Mouse (Mus musculus): ENCODE measurements around the gene Tnfsf4. TPM values are rescaled to one million over a fixed set of nuclear protein-coding genes. Genes with fewer than 3 reads are reported as not detected.

The Tnfsf4 gene
- polyA plus RNA-seq, 1 experiment from 2014 or later: not detected

GRCm38 (mm10) chr1:161380425-161380780, 14.8 kb upstream of the Tnfsf4 start:
- no peaks in the 10 kb centered on the region for H3K4me1 ChIP-seq (ENCODE audit: insufficient read depth)
- 23% methylated on average over 5 of the region's 5 CpGs for WGBS
- ATAC-seq (ENCODE audit: insufficient read depth) (no peak), DNase-seq (peak; percentile 13)
- H3K27ac ChIP-seq (ENCODE audit: low read depth): no peak overlapping the region
- no peak overlapping the region for H3K4me2 ChIP-seq
- no peak overlapping the region for H3K9ac ChIP-seq
- no peak overlapping the region for H3K4me3 ChIP-seq (ENCODE audit: low read depth, low read length)
- H3K27me3 ChIP-seq (ENCODE audit: insufficient read depth, low read length): no peaks in the 10 kb centered on the region
- TF ChIP-seq CTCF (IDR thresholded peaks at IDR 0.05; ENCODE audit: low read depth): no peak
- no peaks in the 10 kb centered on the region for H3K36me3 ChIP-seq (ENCODE audit: insufficient read depth)
- no peaks in the 10 kb centered on the region for H3K9me3 ChIP-seq (ENCODE audit: low read depth, low read length)

- Histone ChIP-seq H3K27ac (ENCODE audit: low read depth) (no peak overlapping the region), H3K4me3 (ENCODE audit: low read depth, low read length) (no peak overlapping the region), H3K36me3 (ENCODE audit: insufficient read depth) (no peaks in the 10 kb centered on the region), H3K4me2 (no peak overlapping the region), H3K27me3 (ENCODE audit: insufficient read depth, low read length) (no peaks in the 10 kb centered on the region), H3K9ac (no peak overlapping the region), H3K4me1 (ENCODE audit: insufficient read depth) (no peaks in the 10 kb centered on the region), H3K9me3 (ENCODE audit: low read depth, low read length) (no peaks in the 10 kb centered on the region)
- 49% methylated on average over 2 of the region's 2 CpGs for WGBS
- peak; percentile 13; the same call in 1 of the 2 replicates for TF ChIP-seq CTCF (IDR thresholded peaks at IDR 0.05; ENCODE audit: low read depth)
- ATAC-seq (ENCODE audit: insufficient read depth) (no peak), DNase-seq (no peak)
Measured at GRCm38 (mm10) chr1:161390066-161390465, 5.1 kb upstream of the Tnfsf4 start.

GRCm38 (mm10) chr1:161392906-161393305, 2.3 kb upstream of the Tnfsf4 start:
- H3K9me3 ChIP-seq (ENCODE audit: low read depth, low read length): no peaks in the 10 kb centered on the region
- H3K4me1 ChIP-seq (ENCODE audit: insufficient read depth): no peaks in the 10 kb centered on the region
- no peaks in the 10 kb centered on the region for H3K27me3 ChIP-seq (ENCODE audit: insufficient read depth, low read length)
- ATAC-seq (ENCODE audit: insufficient read depth) (peak; percentile 49; the same call in 1 of the 2 replicates), DNase-seq (peak; percentile 26)
- H3K36me3 ChIP-seq (ENCODE audit: insufficient read depth): no peaks in the 10 kb centered on the region
- H3K27ac ChIP-seq (ENCODE audit: low read depth): no peak overlapping the region
- H3K4me2 ChIP-seq: no peak overlapping the region
- no peak overlapping the region for H3K9ac ChIP-seq
- 48% methylated on average over 10 of the region's 10 CpGs for WGBS
- no peak for TF ChIP-seq CTCF (IDR thresholded peaks at IDR 0.05; ENCODE audit: low read depth)
- H3K4me3 ChIP-seq (ENCODE audit: low read depth, low read length): no peak overlapping the region

GRCm38 (mm10) chr1:161395610-161396009, 401 bp downstream of the Tnfsf4 start:
- H3K27me3 ChIP-seq (ENCODE audit: insufficient read depth, low read length): no peaks in the 10 kb centered on the region
- ATAC-seq (ENCODE audit: insufficient read depth): no peak
- no peaks in the 10 kb centered on the region for H3K9me3 ChIP-seq (ENCODE audit: low read depth, low read length)
- H3K4me2 ChIP-seq: no peak overlapping the region
- DNase-seq: peak; percentile 34
- H3K4me1 ChIP-seq (ENCODE audit: insufficient read depth): no peaks in the 10 kb centered on the region
- TF ChIP-seq CTCF (IDR thresholded peaks at IDR 0.05; ENCODE audit: low read depth): no peak
- H3K9ac ChIP-seq: no peak overlapping the region
- 38% methylated on average over 5 of the region's 5 CpGs for WGBS
- no peaks in the 10 kb centered on the region for H3K36me3 ChIP-seq (ENCODE audit: insufficient read depth)
- no peak overlapping the region for H3K4me3 ChIP-seq (ENCODE audit: low read depth, low read length)
- no peak overlapping the region for H3K27ac ChIP-seq (ENCODE audit: low read depth)

GRCm38 (mm10) chr1:161396351-161396750, 1.1 kb downstream of the Tnfsf4 start:
- Histone ChIP-seq H3K27ac (ENCODE audit: low read depth) (no peak overlapping the region), H3K27me3 (ENCODE audit: insufficient read depth, low read length) (no peaks in the 10 kb centered on the region), H3K36me3 (ENCODE audit: insufficient read depth) (no peaks in the 10 kb centered on the region), H3K9me3 (ENCODE audit: low read depth, low read length) (no peaks in the 10 kb centered on the region), H3K4me1 (ENCODE audit: insufficient read depth) (no peaks in the 10 kb centered on the region), H3K4me3 (ENCODE audit: low read depth, low read length) (no peak overlapping the region), H3K9ac (no peak overlapping the region), H3K4me2 (no peak overlapping the region)
- ATAC-seq (ENCODE audit: insufficient read depth) (no peak), DNase-seq (no peak)
- TF ChIP-seq CTCF (IDR thresholded peaks at IDR 0.05; ENCODE audit: low read depth): no peak
- 65% methylated on average over 10 of the region's 10 CpGs for WGBS

GRCm38 (mm10) chr1:161400126-161400525, 4.9 kb downstream of the Tnfsf4 start:
- peak; percentile 70; the same call in 1 of the 2 replicates for ATAC-seq (ENCODE audit: insufficient read depth)
- WGBS: 20% methylated on average over 6 of the region's 6 CpGs

GRCm38 (mm10) chr1:161403061-161403460, 7.9 kb downstream of the Tnfsf4 start:
- H3K9ac ChIP-seq: no peak overlapping the region
- H3K4me1 ChIP-seq (ENCODE audit: insufficient read depth): no peaks in the 10 kb centered on the region
- H3K9me3 ChIP-seq (ENCODE audit: low read depth, low read length): 0 out of 2 replicates have a peak, but pooled peaks cover 4% of the 10 kb centered on the region
- DNase-seq (no peak), ATAC-seq (ENCODE audit: insufficient read depth) (no peak)
- H3K36me3 ChIP-seq (ENCODE audit: insufficient read depth): no peaks in the 10 kb centered on the region
- no peak overlapping the region for H3K27ac ChIP-seq (ENCODE audit: low read depth)
- TF ChIP-seq CTCF (IDR thresholded peaks at IDR 0.05; ENCODE audit: low read depth): no peak
- no peak overlapping the region for H3K4me2 ChIP-seq
- H3K4me3 ChIP-seq (ENCODE audit: low read depth, low read length): no peak overlapping the region
- no peaks in the 10 kb centered on the region for H3K27me3 ChIP-seq (ENCODE audit: insufficient read depth, low read length)
- whole genome bisulfite sequencing: 68% methylated on average over 2 of the region's 2 CpGs

More at GRCm38 (mm10) chr1:161400126-161400525, 4.9 kb downstream of the Tnfsf4 start:
- H3K9me3 ChIP-seq (ENCODE audit: low read depth, low read length): 0 out of 2 replicates have a peak, but pooled peaks cover 4% of the 10 kb centered on the region
- H3K9ac ChIP-seq: no peak overlapping the region
- peak; percentile 93 for DNase-seq
- H3K27ac ChIP-seq (ENCODE audit: low read depth): no peak overlapping the region
- H3K27me3 ChIP-seq (ENCODE audit: insufficient read depth, low read length): no peaks in the 10 kb centered on the region
- H3K4me3 ChIP-seq (ENCODE audit: low read depth, low read length): no peak overlapping the region
- no peaks in the 10 kb centered on the region for H3K4me1 ChIP-seq (ENCODE audit: insufficient read depth)
- H3K36me3 ChIP-seq (ENCODE audit: insufficient read depth): no peaks in the 10 kb centered on the region
- TF ChIP-seq CTCF (IDR thresholded peaks at IDR 0.05; ENCODE audit: low read depth): peak; percentile 84
- H3K4me2 ChIP-seq: no peak overlapping the region

- WGBS: 79% methylated on average over 1 of the region's 1 CpGs
- no peak overlapping the region for H3K27ac ChIP-seq (ENCODE audit: low read depth)
- no peaks in the 10 kb centered on the region for H3K4me1 ChIP-seq (ENCODE audit: insufficient read depth)
- no peaks in the 10 kb centered on the region for H3K27me3 ChIP-seq (ENCODE audit: insufficient read depth, low read length)
- no peak overlapping the region for H3K9ac ChIP-seq
- DNase-seq (no peak), ATAC-seq (ENCODE audit: insufficient read depth) (no peak)
- no peak for TF ChIP-seq CTCF (IDR thresholded peaks at IDR 0.05; ENCODE audit: low read depth)
- no peaks in the 10 kb centered on the region for H3K36me3 ChIP-seq (ENCODE audit: insufficient read depth)
- H3K4me3 ChIP-seq (ENCODE audit: low read depth, low read length): no peak overlapping the region
- H3K9me3 ChIP-seq (ENCODE audit: low read depth, low read length): 0 out of 2 replicates have a peak, but pooled peaks cover 4% of the 10 kb centered on the region
- H3K4me2 ChIP-seq: no peak overlapping the region
Measured at GRCm38 (mm10) chr1:161406480-161406879, 11.3 kb downstream of the Tnfsf4 start.
